ENCODE assay signal across 14 mouse cellular contexts in the genomic region with DNA sequence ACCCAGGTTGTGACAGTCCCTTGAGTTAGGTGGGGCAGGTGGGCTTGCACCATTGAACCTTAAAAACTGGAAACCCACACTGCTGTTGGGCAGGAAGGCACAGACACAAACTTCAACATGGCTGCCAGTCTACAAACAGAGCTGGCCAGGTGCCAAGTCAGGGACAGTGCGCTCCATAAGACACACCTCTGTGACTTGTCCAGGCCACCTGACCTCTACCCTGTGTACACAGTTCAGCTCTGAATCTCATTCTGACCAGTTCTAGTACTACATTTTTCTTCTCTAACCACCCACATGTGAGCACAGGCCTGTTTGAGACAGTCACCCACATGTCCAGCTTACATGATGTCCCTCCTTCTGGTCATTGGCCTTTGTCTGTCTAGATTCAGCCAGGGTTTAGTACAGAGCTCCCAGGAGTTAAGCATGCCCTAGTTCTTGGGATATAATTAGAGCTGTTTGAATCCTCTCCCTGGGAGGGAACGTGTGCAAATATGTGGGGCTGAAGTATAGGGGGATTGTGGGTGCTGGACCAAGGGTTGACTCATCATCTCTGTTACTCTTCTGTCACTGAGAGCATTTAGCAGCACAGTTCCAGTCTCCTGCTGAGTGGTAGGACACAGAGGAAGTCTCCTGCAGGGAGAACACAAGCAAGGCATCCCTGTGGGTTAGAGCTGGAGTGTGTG. TPM values are rescaled to one million over a fixed set of nuclear protein-coding genes. Genes with fewer than 3 reads are reported as not detected.
A peak's percentile ranks its signal among the peaks of the same experiment; 100 is the strongest.
DNase-seq lines count a peak whose midpoint lies in the region; ATAC-seq and TF ChIP-seq lines count a peak whose summit lies in the region.
"Had no signal": no experiment of that assay in that cellular context is flagged by ENCODE, and none has a peak within 500 bp of the region (broad histone marks: within the 10 kb centered on the region; RNA-seq: fewer than 3 reads in every experiment).

No protein-coding gene starts in this region.

- H3K9me3 ChIP-seq in liver, embryonic 14.5 days (ENCODE audit: control insufficient read depth, low read length) = no peaks in the 10 kb centered on the region

- TF ChIP-seq CTCF in liver, embryonic 14.5 days (IDR thresholded peaks at IDR 0.05; ENCODE audit: low read depth) = no peak

- no peak overlapping the region for H3K27ac ChIP-seq in liver, embryonic 14.5 days

- H3K4me2 ChIP-seq in liver, embryonic 14.5 days (ENCODE audit: low read depth) = no peak overlapping the region
- H3K4me2 ChIP-seq: lung, embryonic 14.5 days had no signal

- 68% methylated on average over 2 of the region's 2 CpGs for WGBS in liver, embryonic 14.5 days (ENCODE audit: insufficient replicate concordance)

- ATAC-seq in frontal cortex, adult (ENCODE audit: low TSS enrichment) = peak; percentile 73
- ATAC-seq in liver, embryonic 14.5 days (ENCODE audit: insufficient read depth) = 0 out of 2 replicates have a peak, but pooled peaks have one; percentile 52
- ATAC-seq: inflammation-experienced regulatory T-cells, adult 6 months; midbrain, embryonic 16.5 days had no signal

- no peak for DNase-seq in frontal cortex, postnatal 25 days (ENCODE audit: low spot score in 2 of 2)
- DNase-seq in kidney, postnatal 14 days = peak; percentile 35
- no peak for DNase-seq in kidney, adult 11 months
- DNase-seq in Muller cell, postnatal 12 days (ENCODE audit: inconsistent ontology term) = peak; percentile 61
- no peak for DNase-seq in liver, embryonic 14.5 days (ENCODE audit: low read depth in 3 of 3, low spot score in 3 of 3)
- no peak for DNase-seq in embryo, embryonic 10 days (ENCODE audit: low spot score)
- DNase-seq in spleen, adult 12 weeks (ENCODE audit: low spot score) = no peak
- DNase-seq: cerebellum, adult 9-10 months; heart, postnatal 14 days; lung, embryonic 14.5 days; thymus, postnatal 14 days had no signal

- no peaks in the 10 kb centered on the region for H3K27me3 ChIP-seq in liver, embryonic 14.5 days (ENCODE audit: control insufficient read depth, insufficient read depth, low read length)

- no peak overlapping the region for H3K9ac ChIP-seq in liver, embryonic 14.5 days (replicated peaks)
- H3K9ac ChIP-seq: lung, embryonic 14.5 days had no signal

- H3K4me1 ChIP-seq in liver, embryonic 14.5 days (replicated peaks; ENCODE audit: control insufficient read depth in 2 of 2, insufficient read depth in 2 of 2, low read length in 1 of 2) = peaks cover 0 to 3% of the 10 kb centered on the region in 2 experiments; a peak in 1 of 4 replicates

- no peak for TF ChIP-seq EP300 in liver, embryonic 14.5 days (IDR thresholded peaks at IDR 0.05; ENCODE audit: low read depth)

- no peak overlapping the region for H3K4me3 ChIP-seq in liver, embryonic 14.5 days (ENCODE audit: insufficient read depth in 1 of 2, low read depth in 2 of 2, low read length in 2 of 2)

- no peaks in the 10 kb centered on the region for H3K36me3 ChIP-seq in liver, embryonic 14.5 days (replicated peaks; ENCODE audit: control insufficient read depth, insufficient read depth, low read depth)

RNA-seq across cellular contexts. Expression of gene Nfkbia, which starts 11.8 kb away (rescaled TPM):
- polyA plus RNA-seq in liver, embryonic 14.5 days (2012; rRNA removed) = 8.1 and 8.8 TPM in 2 replicates
- 11.8 and 12.4 TPM in 2 replicates for polyA plus RNA-seq in liver, embryonic 14.5 days (2014; fragmentation: Nextera tagmentation; extraction: Ambion mirVana)

Comparison
In these comparisons a context has a peak if more than half of its experiments do, and no peak if none do; other contexts are left out.
1. DNase-seq: peak in kidney, postnatal 14 days (single experiment) and Muller cell, postnatal 12 days (single experiment); none in frontal cortex, postnatal 25 days (0 of 2), kidney, adult 11 months (single experiment), liver, embryonic 14.5 days (0 of 3), embryo, embryonic 10 days (single experiment) and spleen, adult 12 weeks (single experiment).